ENCODE assay signal across 14 mouse cellular contexts in the genomic region with DNA sequence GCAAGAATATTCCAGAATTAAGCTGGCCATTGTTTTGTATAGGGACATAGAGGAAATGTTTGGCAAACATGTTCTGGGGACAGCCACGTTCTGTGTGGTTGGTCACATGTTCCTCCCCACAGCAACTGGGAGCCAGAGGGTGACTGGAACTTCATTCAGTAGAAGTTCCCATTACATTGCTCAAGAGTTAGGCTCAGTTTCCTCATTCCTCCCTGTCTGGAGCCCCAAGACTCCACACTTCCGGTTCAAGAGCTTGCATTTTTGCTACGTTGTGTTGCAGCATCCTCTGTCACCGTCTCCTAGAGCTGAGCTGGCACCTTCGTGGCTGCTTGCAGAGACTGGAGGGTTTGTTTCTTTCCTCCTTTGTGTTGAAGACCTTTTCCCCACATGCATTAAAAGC. TPM values are rescaled to one million over a fixed set of nuclear protein-coding genes. Genes with fewer than 3 reads are reported as not detected.
A peak's percentile ranks its signal among the peaks of the same experiment; 100 is the strongest.
DNase-seq lines count a peak whose midpoint lies in the region; ATAC-seq lines count a peak whose summit lies in the region.
"Had no signal": no experiment of that assay in that cellular context is flagged by ENCODE, and none has a peak within 500 bp of the region (broad histone marks: within the 10 kb centered on the region; RNA-seq: fewer than 3 reads in every experiment).

No protein-coding gene starts in this region.

- WGBS in heart, embryonic 10.5 days, result 86% methylated on average over 5 of the region's 5 CpGs

- no peaks in the 10 kb centered on the region for H3K27me3 ChIP-seq in heart, embryonic 10.5 days (ENCODE audit: insufficient read depth, poor library complexity, severe bottlenecking)
- H3K27me3 ChIP-seq: midbrain, embryonic 13.5 days; Patski had no signal

- peak; percentile 14 for DNase-seq in heart, adult 8-10 months (ENCODE audit: low spot score)
- no peak for DNase-seq in heart, embryonic 10.5 days (ENCODE audit: low spot score)
- DNase-seq in 416B (ENCODE audit: low read depth), result peak; percentile 72
- no peak for DNase-seq in cerebellum, postnatal 36 days
- no peak for DNase-seq in kidney, postnatal 25 days
- DNase-seq: heart, postnatal 4 days; kidney, adult 11 months; spleen, adult 18-20 months; thymus, adult 2 months had no signal

- H3K36me3 ChIP-seq in heart, embryonic 10.5 days, result no peaks in the 10 kb centered on the region
- H3K36me3 ChIP-seq: midbrain, embryonic 13.5 days had no signal

- no peak overlapping the region for H3K27ac ChIP-seq in heart, embryonic 10.5 days
- H3K27ac ChIP-seq: layer of hippocampus, adult 2 months; midbrain, embryonic 13.5 days had no signal

- no peaks in the 10 kb centered on the region for H3K9me3 ChIP-seq in heart, embryonic 10.5 days
- H3K9me3 ChIP-seq: midbrain, embryonic 13.5 days had no signal

- peak; percentile 97 for ATAC-seq in granulocyte monocyte progenitor cell, adult 5-6 weeks (replicated peaks; ENCODE audit: poor library complexity, severe bottlenecking)
- ATAC-seq in megakaryocyte, adult 5-6 weeks (ENCODE audit: poor library complexity, severe bottlenecking), result peak; percentile 95
- ATAC-seq: midbrain, embryonic 13.5 days; Patski had no signal

- 0 out of 2 replicates have a peak, but pooled peaks cover 3% of the 10 kb centered on the region for H3K4me1 ChIP-seq in heart, embryonic 10.5 days

- no peak overlapping the region for H3K4me3 ChIP-seq in heart, embryonic 10.5 days
- H3K4me3 ChIP-seq: layer of hippocampus, adult 2 months; midbrain, embryonic 13.5 days had no signal

RNA-seq across cellular contexts. Expression of a gene that starts 15.1 kb away (rescaled TPM):
- total RNA-seq in heart, adult 8-10 months (2022), result under 1 TPM in 1 of 4 experiments, not detected in 3; 0.14 TPM
- polyA plus RNA-seq in heart, embryonic 10.5 days (2016; fragmentation: Nextera tagmentation; extraction: Ambion mirVana), result 0.23 and 0.31 TPM in 2 replicates
- total RNA-seq in granulocyte monocyte progenitor cell, adult 5-6 weeks (2014; fragmentation: Nextera tagmentation), result 1.7 and 2.9 TPM in 2 replicates
- total RNA-seq in granulocyte monocyte progenitor cell, adult 5-6 weeks (2017), result 0.21 and 2.0 TPM in 2 replicates
- 0.27 and 1.4 TPM in 2 replicates for total RNA-seq in megakaryocyte, adult 5-6 weeks (2015)
- total RNA-seq in megakaryocyte, adult 5-6 weeks (2017), result 0.40 and 0.53 TPM in 2 replicates
- polyA plus RNA-seq: Patski had no signal

Comparison
In these comparisons a context has a peak if more than half of its experiments do, and no peak if none do; other contexts are left out.
1. DNase-seq: peak in heart, adult 8-10 months (single experiment) and 416B (single experiment); none in heart, embryonic 10.5 days (single experiment), cerebellum, postnatal 36 days (0 of 2) and kidney, postnatal 25 days (0 of 2).